Mouse (Mus musculus): Measurements from ENCODE around the gene Acsl3. TPM values are rescaled to one million over a fixed set of nuclear protein-coding genes. Genes with fewer than 3 reads are reported as not detected.

Gene Acsl3
- polyA plus RNA-seq, 1 experiment from 2014 or later: 84.3 TPM

- peak overlapping the region; percentile 98 for H3K4me3 ChIP-seq
- peaks cover 60% of the 10 kb centered on the region for H3K4me1 ChIP-seq
- peak overlapping the region; percentile 99 for H3K27ac ChIP-seq (replicated peaks)
- H3K9me3 ChIP-seq: no peaks in the 10 kb centered on the region
- no peak for DNase-seq (ENCODE audit: low spot score)
- WGBS: 31% methylated on average over 22 of the region's 22 CpGs
- H3K27me3 ChIP-seq (replicated peaks; ENCODE audit: low read depth, poor library complexity, severe bottlenecking): no peaks in the 10 kb centered on the region
- H3K36me3 ChIP-seq (replicated peaks): no peaks in the 10 kb centered on the region
Observed at GRCm38 (mm10) chr1:78657021-78657629, 500 bp upstream of the Acsl3 start.

DNA sequence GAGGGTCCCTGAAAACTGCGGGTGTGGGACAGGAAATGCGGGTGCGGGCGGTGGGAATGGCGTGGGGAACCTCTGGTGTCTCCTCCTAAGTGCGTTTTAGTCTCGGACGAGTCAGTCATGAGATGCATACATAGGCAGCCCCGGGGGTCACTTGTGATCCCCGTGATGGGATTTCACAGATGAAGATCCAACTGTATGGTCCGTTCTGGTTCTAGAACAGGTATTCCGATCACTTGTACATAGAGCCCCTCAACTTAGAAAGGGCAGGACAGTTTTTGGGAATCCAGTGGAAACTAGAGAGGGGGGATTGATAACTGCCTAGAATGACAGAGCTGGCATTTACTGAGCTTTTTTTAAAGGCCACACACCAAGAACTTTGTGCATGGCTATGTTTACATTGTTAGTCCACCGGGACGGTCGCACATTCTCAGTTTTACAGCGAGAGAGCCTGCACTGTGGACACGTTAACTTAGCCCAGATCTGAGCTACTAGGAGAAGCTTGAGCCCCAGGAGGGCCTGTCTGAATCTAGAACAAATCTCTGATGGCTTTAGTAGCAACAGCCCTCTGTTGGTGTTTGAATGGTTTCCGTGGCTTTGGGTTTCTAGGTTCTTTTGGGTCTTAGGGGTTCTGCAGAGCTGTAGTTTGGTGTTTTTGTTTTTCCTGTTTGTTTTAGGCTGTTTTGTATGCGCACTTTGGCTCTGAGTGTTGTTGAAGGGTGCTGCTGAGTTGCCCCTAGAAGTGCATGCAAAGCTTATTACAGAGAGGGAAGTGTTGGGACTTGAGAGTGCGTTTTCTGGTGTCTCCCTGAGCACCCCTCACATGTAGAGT, 1.0 kb downstream of the Acsl3 start:
- 2% methylated on average over 20 of the region's 20 CpGs for WGBS
- peak; percentile 32 for DNase-seq (ENCODE audit: low spot score)
- peaks cover 60% of the 10 kb centered on the region for H3K4me1 ChIP-seq

DNA sequence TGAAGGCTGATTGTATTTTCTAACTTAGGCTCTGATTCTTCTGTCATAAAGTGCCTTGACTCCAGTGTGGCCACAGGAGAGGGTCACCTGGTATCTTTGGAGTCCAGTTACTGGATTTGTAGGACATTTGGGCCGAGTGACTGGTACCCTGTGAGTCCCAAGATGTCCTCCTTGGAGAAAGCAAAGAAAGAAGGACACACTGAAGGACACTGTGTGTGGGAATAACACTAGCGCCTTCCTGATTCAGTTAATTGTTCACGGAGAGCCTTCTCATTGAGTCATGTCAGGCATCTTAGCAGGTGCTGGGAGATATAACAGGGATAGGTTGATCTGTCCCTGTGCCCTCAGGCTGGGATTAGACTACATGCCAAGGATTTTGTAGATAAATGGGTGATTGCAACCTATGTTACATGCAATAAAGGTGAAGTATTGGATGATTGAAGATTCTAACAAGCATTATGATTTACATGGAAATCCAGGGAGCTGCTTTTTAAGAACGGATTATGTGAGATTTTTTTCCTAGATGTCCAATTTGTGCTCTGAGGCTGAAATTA, 1.7 kb downstream of the Acsl3 start:
- DNase-seq (ENCODE audit: low spot score): peak; percentile 15
- Histone ChIP-seq H3K4me1 (peaks cover 60% of the 10 kb centered on the region), H3K4me3 (peak overlapping the region; percentile 98), H3K27me3 (replicated peaks; ENCODE audit: low read depth, poor library complexity, severe bottlenecking) (no peaks in the 10 kb centered on the region), H3K9me3 (no peaks in the 10 kb centered on the region), H3K36me3 (replicated peaks) (peaks cover 11% of the 10 kb centered on the region), H3K27ac (replicated peaks) (peak overlapping the region; percentile 99)
- 51% methylated on average over 4 of the region's 4 CpGs for WGBS

More for the DNA sequence above, 1.0 kb downstream of the Acsl3 start:
- Histone ChIP-seq H3K27ac (replicated peaks) (peak overlapping the region; percentile 99), H3K4me3 (peak overlapping the region; percentile 98), H3K27me3 (replicated peaks; ENCODE audit: low read depth, poor library complexity, severe bottlenecking) (no peaks in the 10 kb centered on the region), H3K36me3 (replicated peaks) (peaks cover 4% of the 10 kb centered on the region; the same call in 1 of the 2 replicates), H3K9me3 (no peaks in the 10 kb centered on the region)

- H3K9me3 ChIP-seq: no peaks in the 10 kb centered on the region
- peaks cover 24% of the 10 kb centered on the region for H3K4me1 ChIP-seq
- no peak for DNase-seq (ENCODE audit: low spot score)
- H3K27me3 ChIP-seq (replicated peaks; ENCODE audit: low read depth, poor library complexity, severe bottlenecking): no peaks in the 10 kb centered on the region
- H3K27ac ChIP-seq (replicated peaks): no peak overlapping the region
- H3K36me3 ChIP-seq (replicated peaks): peaks cover 60% of the 10 kb centered on the region
- H3K4me3 ChIP-seq: no peak overlapping the region
- WGBS: 90% methylated on average over 4 of the region's 4 CpGs
Observed at GRCm38 (mm10) chr1:78664326-78664725, 6.7 kb downstream of the Acsl3 start.

GRCm38 (mm10) chr1:78665954-78666499, 8.4 kb downstream of the Acsl3 start:
- no peak overlapping the region for H3K4me3 ChIP-seq
- no peak overlapping the region for H3K27ac ChIP-seq (replicated peaks)
- peaks cover 67% of the 10 kb centered on the region for H3K36me3 ChIP-seq (replicated peaks)
- no peaks in the 10 kb centered on the region for H3K27me3 ChIP-seq (replicated peaks; ENCODE audit: low read depth, poor library complexity, severe bottlenecking)
- WGBS: 95% methylated on average over 9 of the region's 9 CpGs
- H3K9me3 ChIP-seq: no peaks in the 10 kb centered on the region
- H3K4me1 ChIP-seq: peaks cover 7% of the 10 kb centered on the region
- DNase-seq (ENCODE audit: low spot score): no peak

- Histone ChIP-seq H3K27ac (replicated peaks) (no peak overlapping the region), H3K4me1 (peaks cover 1% of the 10 kb centered on the region), H3K9me3 (no peaks in the 10 kb centered on the region), H3K4me3 (no peak overlapping the region), H3K36me3 (replicated peaks) (peaks cover 67% of the 10 kb centered on the region), H3K27me3 (replicated peaks; ENCODE audit: low read depth, poor library complexity, severe bottlenecking) (no peaks in the 10 kb centered on the region)
- 96% methylated on average over 1 of the region's 1 CpGs for WGBS
- no peak for DNase-seq (ENCODE audit: low spot score)
Observed at GRCm38 (mm10) chr1:78666585-78666984, 9.0 kb downstream of the Acsl3 start.

GRCm38 (mm10) chr1:78682291-78682690, 24.7 kb downstream of the Acsl3 start:
- no peaks in the 10 kb centered on the region for H3K4me1 ChIP-seq
- WGBS: 93% methylated on average over 3 of the region's 3 CpGs
- DNase-seq (ENCODE audit: low spot score): no peak
- H3K36me3 ChIP-seq (replicated peaks): peaks cover 37% of the 10 kb centered on the region
- no peak overlapping the region for H3K4me3 ChIP-seq
- no peaks in the 10 kb centered on the region for H3K27me3 ChIP-seq (replicated peaks; ENCODE audit: low read depth, poor library complexity, severe bottlenecking)
- no peaks in the 10 kb centered on the region for H3K9me3 ChIP-seq
- no peak overlapping the region for H3K27ac ChIP-seq (replicated peaks)

DNA sequence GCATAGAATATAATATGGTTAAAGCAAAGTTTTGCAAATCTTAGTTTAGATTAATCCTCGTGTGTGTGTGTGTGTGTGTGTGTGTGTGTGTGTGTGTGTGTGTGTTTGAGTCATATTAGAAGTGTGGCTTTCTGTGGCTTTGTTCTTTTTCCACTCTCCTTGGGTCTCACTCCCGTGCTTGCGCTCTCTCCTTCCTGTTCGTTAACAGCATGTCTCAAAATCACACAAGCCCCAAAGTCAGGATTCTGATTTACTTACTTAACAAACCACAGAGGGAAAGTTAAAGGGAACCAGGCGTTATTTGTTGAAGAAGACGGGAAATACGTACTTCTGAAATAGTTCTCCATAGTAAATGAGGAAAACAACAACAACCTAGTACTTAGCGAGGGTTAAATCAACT, 26.5 kb downstream of the Acsl3 start:
- Histone ChIP-seq H3K9me3 (no peaks in the 10 kb centered on the region), H3K4me1 (no peaks in the 10 kb centered on the region), H3K27ac (replicated peaks) (no peak overlapping the region), H3K36me3 (replicated peaks) (peaks cover 45% of the 10 kb centered on the region), H3K27me3 (replicated peaks; ENCODE audit: low read depth, poor library complexity, severe bottlenecking) (no peaks in the 10 kb centered on the region), H3K4me3 (no peak overlapping the region)
- no peak for DNase-seq (ENCODE audit: low spot score)
- WGBS: 91% methylated on average over 8 of the region's 8 CpGs

DNA sequence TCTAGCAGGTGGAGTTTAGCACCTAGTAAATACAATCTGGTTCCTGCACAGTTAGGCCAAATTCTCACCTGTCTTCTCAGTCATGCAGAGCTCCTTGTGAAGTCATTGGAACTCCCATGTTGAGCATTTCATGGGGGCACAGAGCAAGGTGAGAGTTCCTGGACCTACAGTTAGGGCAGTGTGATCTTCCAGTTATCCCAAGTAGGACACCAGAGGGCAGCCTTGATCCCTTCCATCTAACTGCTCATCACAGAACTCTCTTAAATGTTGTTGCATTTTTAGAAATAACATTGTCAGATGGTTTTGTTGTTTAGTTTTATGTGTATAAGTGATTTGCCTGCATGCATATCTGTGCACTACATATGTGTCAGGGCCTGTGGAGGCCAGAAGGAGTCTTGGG, 29.2 kb downstream of the Acsl3 start:
- Histone ChIP-seq H3K4me3 (no peak overlapping the region), H3K4me1 (no peaks in the 10 kb centered on the region), H3K9me3 (no peaks in the 10 kb centered on the region), H3K36me3 (replicated peaks) (peaks cover 60% of the 10 kb centered on the region), H3K27me3 (replicated peaks; ENCODE audit: low read depth, poor library complexity, severe bottlenecking) (no peaks in the 10 kb centered on the region), H3K27ac (replicated peaks) (no peak overlapping the region)
- DNase-seq (ENCODE audit: low spot score): no peak

DNA sequence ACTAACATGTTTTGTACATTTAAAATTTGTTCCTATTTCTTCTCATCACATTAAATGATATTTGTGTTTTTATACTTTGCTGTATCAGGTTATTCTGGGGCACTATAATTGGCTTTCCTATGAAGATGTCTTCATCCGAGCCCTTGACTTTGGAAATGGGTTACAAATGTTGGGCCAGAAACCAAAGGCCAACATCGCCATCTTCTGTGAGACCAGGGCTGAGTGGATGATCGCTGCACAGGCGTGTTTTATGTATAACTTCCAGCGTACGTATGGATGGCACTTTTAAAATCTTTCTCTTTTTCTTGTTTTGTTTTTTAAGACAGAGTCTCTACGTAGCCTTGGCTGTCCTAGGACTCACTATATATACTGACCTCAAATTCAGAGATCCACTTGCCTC, 30.5 kb downstream of the Acsl3 start:
- Histone ChIP-seq H3K27me3 (replicated peaks; ENCODE audit: low read depth, poor library complexity, severe bottlenecking) (no peaks in the 10 kb centered on the region), H3K4me1 (no peaks in the 10 kb centered on the region), H3K27ac (replicated peaks) (no peak overlapping the region), H3K4me3 (no peak overlapping the region), H3K9me3 (no peaks in the 10 kb centered on the region), H3K36me3 (replicated peaks) (peaks cover 60% of the 10 kb centered on the region)
- DNase-seq (ENCODE audit: low spot score): no peak
- 91% methylated on average over 7 of the region's 7 CpGs for WGBS

GRCm38 (mm10) chr1:78694503-78695258, 37.1 kb downstream of the Acsl3 start:
- peaks cover 92% of the 10 kb centered on the region for H3K36me3 ChIP-seq (replicated peaks)
- H3K27me3 ChIP-seq (replicated peaks; ENCODE audit: low read depth, poor library complexity, severe bottlenecking): no peaks in the 10 kb centered on the region
- no peaks in the 10 kb centered on the region for H3K9me3 ChIP-seq
- no peak overlapping the region for H3K4me3 ChIP-seq
- no peak for DNase-seq (ENCODE audit: low spot score)
- H3K4me1 ChIP-seq: no peaks in the 10 kb centered on the region
- H3K27ac ChIP-seq (replicated peaks): no peak overlapping the region
- 91% methylated on average over 9 of the region's 9 CpGs for WGBS

DNA sequence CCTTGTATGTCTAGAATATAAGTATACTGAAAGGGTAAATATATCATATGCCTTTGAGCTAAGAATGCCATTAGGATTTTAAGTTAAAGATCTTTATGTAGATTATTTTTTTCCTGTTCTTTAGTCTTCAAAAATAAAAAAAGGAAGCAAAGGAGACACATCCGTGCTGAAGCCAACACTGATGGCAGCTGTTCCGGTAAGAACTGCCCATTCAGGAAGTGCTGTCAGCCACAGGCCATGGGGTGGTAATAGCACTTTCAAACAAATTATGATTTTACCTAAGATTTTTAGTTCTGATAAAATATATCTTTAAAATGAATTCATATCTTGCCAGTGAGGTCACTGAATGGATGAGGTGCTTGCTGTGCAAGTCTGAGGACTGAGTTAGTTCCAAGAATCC, 38.7 kb downstream of the Acsl3 start:
- DNase-seq (ENCODE audit: low spot score): no peak
- H3K36me3 ChIP-seq (replicated peaks): peaks cover 96% of the 10 kb centered on the region
- 93% methylated on average over 2 of the region's 2 CpGs for WGBS
- no peak overlapping the region for H3K27ac ChIP-seq (replicated peaks)
- H3K9me3 ChIP-seq: no peaks in the 10 kb centered on the region
- H3K4me3 ChIP-seq: no peak overlapping the region
- H3K27me3 ChIP-seq (replicated peaks; ENCODE audit: low read depth, poor library complexity, severe bottlenecking): no peaks in the 10 kb centered on the region
- no peaks in the 10 kb centered on the region for H3K4me1 ChIP-seq

Data from embryonic facial prominence, embryonic 10.5 days (tissue).